Mouse (Mus musculus): Measurements from ENCODE around the gene Il1f5. TPM values are rescaled to one million over a fixed set of nuclear protein-coding genes. Genes with fewer than 3 reads are reported as not detected.

Gene Il1f5
- not detected in 2 replicates for polyA plus RNA-seq (2012; rRNA removed)

DNA sequence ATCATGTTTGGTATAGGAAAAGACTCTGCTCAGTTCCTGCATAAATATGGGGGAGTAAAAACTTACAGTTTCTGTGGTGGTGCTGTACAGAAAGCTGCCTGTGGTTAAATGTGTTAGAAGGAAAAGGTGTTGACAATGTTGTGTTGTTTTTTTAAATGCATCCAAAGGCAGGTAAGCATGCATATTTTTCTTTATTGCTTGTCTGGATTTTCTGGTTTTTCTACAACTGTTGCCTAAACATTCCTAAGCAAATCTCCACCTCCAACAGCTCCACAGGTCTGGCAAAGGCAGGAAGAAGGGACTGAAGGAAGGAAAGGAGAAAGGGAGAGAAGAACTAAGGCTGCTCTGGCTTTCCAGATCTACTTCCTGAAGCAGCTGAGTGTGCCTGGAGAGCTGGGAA, at the start of gene Il1f5:
TSS of gene Il1f5 (plus strand) at position 301 of the 400 bp plus-strand sequence.

DNA sequence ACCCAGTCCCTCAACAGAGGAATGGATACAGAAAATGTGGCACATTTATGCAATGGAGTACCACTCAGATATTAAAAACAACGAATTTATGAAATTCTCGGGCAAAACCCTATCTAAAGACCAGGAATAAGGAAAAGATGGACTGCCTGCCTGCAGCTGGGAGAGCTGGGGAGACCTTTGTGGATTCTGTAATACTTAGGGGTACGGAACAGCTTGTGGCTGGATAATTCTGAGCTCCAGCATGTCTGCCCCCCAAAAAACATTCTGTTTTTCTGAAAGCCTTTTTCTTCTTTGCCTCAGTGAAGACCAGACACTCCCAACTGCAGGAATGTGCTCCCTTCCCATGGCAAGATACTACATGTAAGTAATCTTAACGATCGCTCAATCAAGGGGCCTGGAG, 14.1 kb downstream of the Il1f5 start, which contains the start of gene Il1f10:
TSS of gene Il1f10 (plus strand) at position 301 of the 400 bp plus-strand sequence.

Other genes starting within 250 kb of the Il1f5 start
- 0.42 and 0.48 TPM in 2 replicates for gene Hnmt, start 227.6 kb upstream of the Il1f5 start, polyA plus RNA-seq (2012; rRNA removed)
- gene Tbpl2, start 180.4 kb upstream of the Il1f5 start, polyA plus RNA-seq (2012; rRNA removed), result not detected in 2 replicates
- not detected in 2 replicates for gene Il1f8, start 123.8 kb upstream of the Il1f5 start, polyA plus RNA-seq (2012; rRNA removed)
- 1.7 and 1.8 TPM in 2 replicates for gene Il1f9, start 90.5 kb upstream of the Il1f5 start, polyA plus RNA-seq (2012; rRNA removed)
- not detected in 2 replicates for gene Il1f6, start 61.5 kb upstream of the Il1f5 start, polyA plus RNA-seq (2012; rRNA removed)
- not detected in 2 replicates for gene Il1f10, start 14.2 kb downstream of the Il1f5 start, polyA plus RNA-seq (2012; rRNA removed)
- 17.5 and 17.6 TPM in 2 replicates for gene Il1rn, start 59.9 kb downstream of the Il1f5 start, polyA plus RNA-seq (2012; rRNA removed)
- gene Psd4, start 90.6 kb downstream of the Il1f5 start, polyA plus RNA-seq (2012; rRNA removed), result 5.7 and 6.3 TPM in 2 replicates
- 0.08 and 0.15 TPM in 2 replicates for gene Pax8, start 198.6 kb downstream of the Il1f5 start, polyA plus RNA-seq (2012; rRNA removed)